Mouse (Mus musculus) spleen, adult 2 months (tissue): ENCODE data around the gene Kansl3.

ENCODE experiments used
- CTCF ChIP-seq: fragments of 200-500 bp; IDR thresholded peaks from 2 replicates; pipeline ENCODE4 v1.5.1; 2011; ENCODE audit warnings: mild to moderate bottlenecking, inconsistent platforms; ENCODE audit not compliant: insufficient read depth, insufficient read length, insufficient replicate concordance; ENCODE audit errors: extremely low read depth
- POLR2A ChIP-seq: fragments of 200-500 bp; IDR thresholded peaks from 2 replicates; pipeline ENCODE4 v1.6.1; 2011; ENCODE audit warnings: low read depth, low read length, inconsistent platforms

GRCm38 (mm10) chr1:36397041-36397440 is 28.1 kb upstream of the Kansl3 start:
- TF ChIP-seq CTCF (no peak), POLR2A (no peak)
